Mouse (Mus musculus) A20 (cell line): ENCODE results near the gene Dzip1l.
A peak's percentile ranks its signal among the peaks of the same experiment; 100 is the strongest.
"Not testable (repeated sequence)": the region's sequence is repeated elsewhere in the genome, so short reads cannot be mapped to it uniquely, and the experiment has no call there.

Experiments used
- DNase-seq: peaks from one replicate; pipeline ENCODE4 v3.0.0-alpha.2; 2011; ENCODE audit warnings: low read depth, low spot score

Gene Dzip1l

GRCm38 (mm10) chr9:99629281-99630011 lies at the start of gene Dzip1l:
TSS of gene Dzip1l (plus strand) at chr9:99629496.
- DNase-seq: no peak

DNA sequence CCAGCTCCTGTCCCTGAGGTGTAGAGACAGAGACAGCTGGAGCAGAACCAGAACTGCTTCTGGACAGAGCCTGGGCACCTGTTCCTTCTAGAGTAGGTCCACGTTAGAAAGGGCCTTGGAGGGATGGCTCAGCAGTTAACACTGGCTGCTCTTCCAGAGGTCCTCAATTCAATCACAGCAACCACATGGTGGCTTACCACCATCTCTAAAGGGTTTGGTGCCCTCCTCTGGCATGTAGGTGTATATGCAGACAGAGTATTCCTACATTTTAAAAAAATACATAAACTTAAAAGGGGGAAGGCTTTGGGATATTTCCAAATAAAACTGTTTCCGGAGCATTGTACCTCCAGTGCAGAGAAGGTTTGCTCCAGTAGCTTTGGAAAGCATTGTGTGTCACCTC lies 48.6 kb upstream of the Dzip1l start:
- peak; percentile 66 for DNase-seq

GRCm38 (mm10) chr9:99587505-99588202 lies 41.6 kb upstream of the Dzip1l start:
- DNase-seq: peak; percentile 63

- DNase-seq: no peak
Measured at GRCm38 (mm10) chr9:99591144-99591543, 38.2 kb upstream of the Dzip1l start.

GRCm38 (mm10) chr9:99599127-99599526 lies 30.2 kb upstream of the Dzip1l start:
- not testable (repeated sequence) for DNase-seq

DNA sequence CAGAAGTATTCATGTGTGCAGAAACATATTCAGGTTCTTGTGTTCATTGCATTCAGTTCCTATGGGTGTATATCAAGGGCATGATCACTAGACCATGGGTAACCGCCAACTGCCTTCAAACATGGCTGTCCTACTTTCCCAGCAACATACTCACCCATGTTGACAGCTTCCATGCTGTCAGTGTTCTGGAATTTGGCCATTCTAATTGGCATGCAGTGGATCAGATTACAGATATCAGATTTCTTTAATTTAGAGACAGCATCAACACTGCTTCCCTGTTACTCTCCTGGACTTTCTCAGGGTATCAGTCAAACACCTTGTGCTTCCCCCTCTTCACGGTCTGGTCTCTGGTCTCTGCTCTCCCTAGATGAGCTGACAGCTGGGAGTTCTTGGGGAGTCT lies 25.7 kb upstream of the Dzip1l start:
- no peak for DNase-seq

DNA sequence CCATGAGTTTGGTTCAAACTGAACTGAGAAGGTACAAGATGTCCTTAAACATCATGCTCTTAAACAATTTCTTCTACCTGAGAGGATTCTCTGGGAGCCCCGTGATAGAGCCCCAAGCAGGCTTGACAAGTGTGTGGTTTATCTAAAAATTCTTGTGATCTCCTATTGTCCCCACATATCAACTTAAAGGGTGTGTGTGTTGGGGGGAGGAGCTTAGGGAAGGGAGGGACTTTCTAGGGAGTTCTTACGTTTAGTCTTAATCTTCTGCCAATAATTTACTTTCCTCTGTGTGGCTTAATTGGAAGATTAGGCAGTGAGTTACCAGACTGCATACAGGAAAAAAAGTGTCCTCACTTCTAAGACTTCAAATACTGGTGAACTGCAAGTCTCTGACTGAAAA lies 17.1 kb upstream of the Dzip1l start, which contains the start of gene A4gnt:
A4gnt (plus strand) TSS at position 301 of the 400 bp plus-strand sequence.
- no peak for DNase-seq

- DNase-seq: no peak
Measured at GRCm38 (mm10) chr9:99619688-99620087, 9.6 kb upstream of the Dzip1l start.

DNA sequence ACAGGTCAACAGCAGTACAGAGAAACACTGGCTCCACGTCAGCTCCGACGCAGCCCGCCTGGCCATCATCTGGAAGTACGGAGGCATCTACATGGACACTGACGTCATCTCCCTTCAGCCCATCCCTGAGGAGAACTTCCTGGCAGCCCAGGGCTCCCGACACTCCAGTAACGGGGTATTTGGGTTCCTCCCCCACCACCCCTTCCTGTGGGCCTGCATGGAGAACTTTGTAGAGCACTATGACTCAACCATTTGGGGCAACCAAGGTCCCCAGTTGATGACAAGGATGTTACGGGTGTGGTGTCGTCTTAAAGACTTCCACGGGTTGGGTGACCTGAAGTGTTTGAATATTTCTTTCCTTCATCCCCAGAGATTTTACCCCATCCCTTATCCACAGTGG lies 9.1 kb upstream of the Dzip1l start:
- no peak for DNase-seq

DNA sequence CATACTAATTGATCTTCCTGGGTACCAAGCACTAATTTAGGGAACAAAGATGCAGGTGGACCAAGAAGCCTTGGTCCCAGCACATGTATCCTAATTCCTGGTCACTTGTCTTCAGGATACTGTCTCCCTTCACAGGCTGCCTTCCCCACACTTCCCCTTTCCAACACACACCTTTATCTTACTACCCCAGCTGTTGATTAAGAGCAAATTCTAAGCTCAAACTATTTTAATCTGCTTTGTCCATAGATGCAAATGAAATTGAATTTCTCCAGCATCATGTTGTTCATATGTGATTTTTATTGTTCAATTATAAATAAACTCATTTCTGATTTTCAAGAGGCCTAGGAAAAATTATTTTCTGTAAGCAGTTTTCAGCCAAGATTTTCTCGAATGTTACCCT lies 7.3 kb upstream of the Dzip1l start:
- no peak for DNase-seq

- DNase-seq: no peak
Measured at GRCm38 (mm10) chr9:99622966-99623365, 6.3 kb upstream of the Dzip1l start.

DNA sequence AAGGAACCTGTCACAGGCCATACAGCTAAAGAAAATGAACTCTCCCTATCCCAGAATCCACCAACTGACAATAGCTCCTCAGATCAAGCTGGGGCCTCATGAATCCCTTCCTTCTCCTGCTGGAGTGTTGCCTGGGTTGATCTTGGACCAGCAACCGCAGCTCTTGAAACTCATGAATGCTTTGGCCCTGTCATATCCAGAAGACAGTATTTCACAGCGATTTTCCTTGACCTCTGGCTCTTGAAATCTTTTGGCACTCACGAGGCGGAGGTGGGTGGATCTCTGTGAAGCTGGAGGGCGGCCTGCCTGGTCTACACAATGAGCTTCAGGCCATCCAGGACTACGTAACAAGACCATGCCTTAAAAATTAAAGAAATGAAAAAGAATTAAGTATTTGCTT lies 5.2 kb upstream of the Dzip1l start:
- no peak for DNase-seq

GRCm38 (mm10) chr9:99628581-99628980 lies 715 bp upstream of the Dzip1l start:
- no peak for DNase-seq

GRCm38 (mm10) chr9:99630071-99630470 lies 775 bp downstream of the Dzip1l start:
- no peak for DNase-seq

DNA sequence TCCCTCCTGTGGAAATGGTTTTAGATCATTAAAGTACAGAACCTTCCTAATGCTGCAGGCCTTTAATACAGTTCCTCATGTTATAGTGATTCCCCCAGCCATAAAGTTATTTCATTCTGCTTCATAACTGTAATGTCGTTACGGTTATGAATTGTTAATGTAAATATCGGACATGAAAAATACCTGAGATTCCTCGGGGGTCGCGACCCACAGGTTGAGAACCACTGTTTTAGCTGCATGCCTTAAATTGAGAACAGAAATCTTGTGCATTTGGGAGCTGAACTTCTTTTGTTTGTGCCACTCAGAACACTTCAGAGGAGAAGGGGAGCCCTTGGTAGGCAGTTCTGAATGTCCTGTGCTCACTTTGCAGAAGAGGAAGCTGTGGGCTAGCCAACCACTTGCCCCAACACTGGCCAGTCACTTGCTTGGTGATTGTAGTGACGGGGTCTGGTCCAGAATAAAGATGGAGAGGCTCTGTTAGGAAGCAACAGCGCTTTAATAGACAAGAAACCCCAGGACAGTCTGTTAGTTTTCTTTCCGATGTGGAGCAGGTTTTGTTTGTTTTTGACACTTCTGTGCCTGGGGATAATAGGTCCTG lies 1.3 kb downstream of the Dzip1l start:
- DNase-seq: no peak

DNA sequence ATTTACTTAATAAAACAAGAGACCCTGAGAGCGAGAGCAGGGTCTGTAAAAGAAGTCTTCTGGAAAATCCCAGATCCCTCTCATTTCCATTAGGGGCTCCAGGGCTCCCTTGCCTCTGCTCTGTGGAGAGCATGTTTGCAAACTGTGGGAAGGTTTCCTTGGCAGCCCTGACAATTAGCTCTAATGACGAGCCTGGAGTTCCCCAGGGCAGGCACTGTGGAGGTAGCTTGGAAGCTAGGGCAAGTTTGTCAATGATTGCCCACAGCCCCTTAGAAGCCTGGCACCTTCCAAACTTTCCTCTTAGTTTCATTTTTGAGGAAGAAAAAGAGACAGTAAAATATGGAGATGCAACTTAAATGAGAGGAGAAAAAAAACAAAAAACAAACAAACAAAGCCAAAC lies 2.5 kb downstream of the Dzip1l start:
- DNase-seq: no peak

- no peak for DNase-seq
Measured at GRCm38 (mm10) chr9:99632264-99632663, 3.0 kb downstream of the Dzip1l start.

DNA sequence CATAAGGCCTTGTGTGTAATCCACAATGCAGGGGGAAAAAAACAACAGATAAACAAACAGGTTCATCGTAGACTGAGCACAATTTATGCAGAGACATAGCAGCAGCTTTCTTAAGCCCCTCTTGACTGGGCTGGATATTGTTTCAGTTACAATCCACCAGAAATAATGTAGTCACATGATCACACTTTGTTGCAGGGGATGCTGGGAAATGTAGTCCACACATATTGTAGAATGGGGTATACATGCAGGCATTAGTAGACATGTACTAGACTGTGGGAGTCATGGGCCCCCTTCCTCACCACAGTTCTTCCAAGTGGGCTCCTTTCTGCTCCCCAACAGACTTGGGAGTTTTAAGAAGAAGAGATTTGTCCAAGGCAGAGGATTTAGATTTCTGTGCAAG lies 7.5 kb downstream of the Dzip1l start:
- no peak for DNase-seq

- DNase-seq: no peak
Measured at GRCm38 (mm10) chr9:99637227-99637626, 7.9 kb downstream of the Dzip1l start.

GRCm38 (mm10) chr9:99637736-99638135 lies 8.4 kb downstream of the Dzip1l start:
- no peak for DNase-seq

GRCm38 (mm10) chr9:99639957-99640356 lies 10.7 kb downstream of the Dzip1l start:
- no peak for DNase-seq

DNA sequence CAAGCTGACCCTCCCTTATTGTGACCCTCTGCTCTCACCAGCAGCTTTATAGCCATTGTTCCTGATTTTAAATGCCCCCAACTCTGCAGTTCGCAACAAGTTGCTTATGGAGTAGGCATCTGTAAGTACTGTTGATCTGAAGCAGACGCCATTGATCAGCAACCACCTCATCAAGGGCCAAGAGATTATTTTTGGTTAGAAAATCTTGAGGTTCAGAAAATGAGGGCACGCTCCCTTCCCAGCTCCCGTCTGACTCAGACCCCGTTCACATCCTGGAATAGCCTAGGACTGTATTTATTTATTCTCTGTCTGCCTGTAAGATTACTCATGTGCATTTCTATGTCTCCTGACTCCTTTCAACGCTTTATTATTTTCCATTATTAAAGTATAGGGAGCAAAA lies 16.1 kb downstream of the Dzip1l start:
- DNase-seq: no peak

GRCm38 (mm10) chr9:99646102-99646501 lies 16.8 kb downstream of the Dzip1l start:
- no peak for DNase-seq
